Mouse (Mus musculus) adrenal gland, adult 18-20 months (tissue): ENCODE results near the gene Gm49354. TPM values are rescaled to one million over a fixed set of nuclear protein-coding genes. Genes with fewer than 3 reads are reported as not detected.
"Not testable (repeated sequence)": the region's sequence is repeated elsewhere in the genome, so short reads cannot be mapped to it uniquely, and the experiment has no call there.

ENCODE experiments used
- DNase-seq, 2 experiments: peaks; one replicate each; pipeline ENCODE4 v3.0.0; 2021 to 2022; ENCODE audit warnings: low spot score in 2 of 2
- total RNA-seq, 2 experiments: library from RNA; stranded (reverse); gene quantifications; 1 replicate in 1 of 2; 2 replicates in 1 of 2; pipeline ENCODE4 v1.2.3; 2021

Gm49354 gene
- total RNA-seq, 2 experiments from 2014 or later = not detected

- no peak for DNase-seq
Measured at GRCm38 (mm10) chr13:59768531-59768930, 13.5 kb downstream of the Gm49354 start.

GRCm38 (mm10) chr13:59766786-59767515 lies 15.1 kb downstream of the Gm49354 start:
- DNase-seq = no peak

- DNase-seq = no peak
Measured at GRCm38 (mm10) chr13:59762791-59763190, 19.3 kb downstream of the Gm49354 start.

GRCm38 (mm10) chr13:59756906-59757305 lies 25.1 kb downstream of the Gm49354 start:
- DNase-seq = no peak

- no peak for DNase-seq
Measured at GRCm38 (mm10) chr13:59750310-59750709, 31.7 kb downstream of the Gm49354 start.

GRCm38 (mm10) chr13:59746711-59747110 lies 35.3 kb downstream of the Gm49354 start, which contains the start of gene 1700014D04Rik:
TSS of gene 1700014D04Rik (minus strand) at chr13:59746752.
- DNase-seq = no peak

- DNase-seq = no peak
Measured at GRCm38 (mm10) chr13:59746164-59746563, 35.9 kb downstream of the Gm49354 start.

GRCm38 (mm10) chr13:59745462-59745861 lies 36.6 kb downstream of the Gm49354 start:
- DNase-seq = no peak

- DNase-seq = no peak
Measured at GRCm38 (mm10) chr13:59741697-59742096, 40.3 kb downstream of the Gm49354 start.

GRCm38 (mm10) chr13:59741096-59741495 lies 40.9 kb downstream of the Gm49354 start:
- DNase-seq = peak; percentile 31 to 44

- DNase-seq = no peak
Measured at GRCm38 (mm10) chr13:59739397-59739796, 42.6 kb downstream of the Gm49354 start.

- no peak for DNase-seq
Measured at GRCm38 (mm10) chr13:59738455-59738854, 43.6 kb downstream of the Gm49354 start.

GRCm38 (mm10) chr13:59735190-59735589 lies 46.9 kb downstream of the Gm49354 start:
- DNase-seq = no peak

GRCm38 (mm10) chr13:59734347-59734746 lies 47.7 kb downstream of the Gm49354 start:
- not testable (repeated sequence) for DNase-seq

GRCm38 (mm10) chr13:59733936-59734335 lies 48.1 kb downstream of the Gm49354 start:
- DNase-seq = no peak

GRCm38 (mm10) chr13:59731652-59732051 lies 50.4 kb downstream of the Gm49354 start, which contains the start of gene Spata31d1d:
TSS of gene Spata31d1d (minus strand) at chr13:59731752.
- DNase-seq = no peak

GRCm38 (mm10) chr13:59728378-59729093 lies 53.5 kb downstream of the Gm49354 start:
- DNase-seq = peak; percentile 65 to 67

- DNase-seq = no peak
Measured at GRCm38 (mm10) chr13:59726139-59726867, 55.7 kb downstream of the Gm49354 start.

- not testable (repeated sequence) for DNase-seq
Measured at GRCm38 (mm10) chr13:59722089-59722488, 60.0 kb downstream of the Gm49354 start.

- DNase-seq = no peak
Measured at GRCm38 (mm10) chr13:59719475-59719874, 62.6 kb downstream of the Gm49354 start.

GRCm38 (mm10) chr13:59718857-59719440 lies 63.1 kb downstream of the Gm49354 start:
- DNase-seq = not testable (repeated sequence)
